8 mouse cellular contexts compared by ENCODE assay signal in genomic region chr6:89643798-89644270, GRCm38 (mm10). TPM values are rescaled to one million over a fixed set of nuclear protein-coding genes. Genes with fewer than 3 reads are reported as not detected.
A peak's percentile ranks its signal among the peaks of the same experiment; 100 is the strongest.
DNase-seq lines count a peak whose midpoint lies in the region; ATAC-seq and TF ChIP-seq lines count a peak whose summit lies in the region.

Gene Txnrd3 (plus strand): TSS chr6:89643988.

- H3K27me3 ChIP-seq in G1E (ENCODE audit: insufficient read depth, low read length): peaks cover 8% of the 10 kb centered on the region
- H3K27me3 ChIP-seq in forebrain, postnatal 0 days (ENCODE audit: insufficient read depth, low read length): no peaks in the 10 kb centered on the region
- no peaks in the 10 kb centered on the region for H3K27me3 ChIP-seq in lung, embryonic 15.5 days

- H3K27ac ChIP-seq in forebrain, postnatal 0 days (ENCODE audit: low read depth, low read length): peak within 1 kb of the TSS; percentile 94
- H3K27ac ChIP-seq in lung, embryonic 15.5 days: peak within 1 kb of the TSS; percentile 89

- TF ChIP-seq CTCF in G1E (IDR thresholded peaks at IDR 0.05; ENCODE audit: low read depth, low read length): no peak
- TF ChIP-seq CTCF in forebrain, postnatal 0 days (IDR thresholded peaks at IDR 0.05; ENCODE audit: low read depth): peak; percentile 48; the same call in 1 of the 2 replicates

- peak; percentile 67 for ATAC-seq in G1E (ENCODE audit: extremely low read depth, insufficient number of reproducible peaks, low FRiP score, poor library complexity, severe bottlenecking)
- ATAC-seq in forebrain, postnatal 0 days: peak; percentile 92
- peak; percentile 92 for ATAC-seq in lung, embryonic 15.5 days (ENCODE audit: borderline replicate concordance, extremely low read depth, low FRiP score, low TSS enrichment)

- H3K4me3 ChIP-seq in G1E (ENCODE audit: low read depth, low read length): peak within 1 kb of the TSS; percentile 73
- H3K4me3 ChIP-seq in forebrain, postnatal 0 days (ENCODE audit: low read depth, low read length): peak within 1 kb of the TSS; percentile 75
- H3K4me3 ChIP-seq in lung, embryonic 15.5 days: peak within 1 kb of the TSS; percentile 61

- DNase-seq in G1E (ENCODE audit: low spot score): peak; percentile 84
- DNase-seq in cerebellum, adult 18-20 months: peak; percentile 83 to 84
- DNase-seq in forebrain, postnatal 0 days: peak; percentile 86
- peak; percentile 96 for DNase-seq in heart, postnatal 4 days
- DNase-seq in layer of hippocampus, adult 8-10 months (ENCODE audit: low spot score in 2 of 2): peak; percentile 69 to 78
- peak; percentile 86 for DNase-seq in ovary, adult 18-20 months (ENCODE audit: low spot score)
- peak; percentile 88 for DNase-seq in thymus, postnatal 0 days (ENCODE audit: low spot score)

- H3K4me2 ChIP-seq in forebrain, postnatal 0 days (ENCODE audit: low read depth): peak within 1 kb of the TSS; percentile 83
- H3K4me2 ChIP-seq in lung, embryonic 15.5 days: peak within 1 kb of the TSS; percentile 95

- H3K4me1 ChIP-seq in G1E (ENCODE audit: insufficient read depth, low read depth, low read length): peaks cover 12% of the 10 kb centered on the region
- peaks cover 3% of the 10 kb centered on the region; the same call in 1 of the 2 replicates for H3K4me1 ChIP-seq in forebrain, postnatal 0 days (ENCODE audit: insufficient read depth)
- H3K4me1 ChIP-seq in lung, embryonic 15.5 days: peaks cover 10% of the 10 kb centered on the region

- WGBS in forebrain, postnatal 0 days: 0% methylated on average over 50 of the region's 51 CpGs
- under 1% methylated on average over 51 of the region's 51 CpGs for WGBS in lung, embryonic 15.5 days

- H3K9ac ChIP-seq in forebrain, postnatal 0 days: peak within 1 kb of the TSS; percentile 89
- H3K9ac ChIP-seq in lung, embryonic 15.5 days: peak within 1 kb of the TSS; percentile 42

- H3K36me3 ChIP-seq in G1E (replicated peaks): no peaks in the 10 kb centered on the region
- no peaks in the 10 kb centered on the region for H3K36me3 ChIP-seq in forebrain, postnatal 0 days (ENCODE audit: insufficient read depth)
- H3K36me3 ChIP-seq in lung, embryonic 15.5 days: no peaks in the 10 kb centered on the region

- no peaks in the 10 kb centered on the region for H3K9me3 ChIP-seq in G1E (replicated peaks)
- H3K9me3 ChIP-seq in forebrain, postnatal 0 days (ENCODE audit: low read length): no peaks in the 10 kb centered on the region
- H3K9me3 ChIP-seq in lung, embryonic 15.5 days: no peaks in the 10 kb centered on the region

RNA-seq across cellular contexts. Expression of gene Txnrd3, which starts in this region (rescaled TPM):
- total RNA-seq in G1E (2014; fragmentation: Nextera tagmentation) (2.3 and 3.9 TPM in 2 replicates), G1E (2017) (6.8 and 7.2 TPM in 2 replicates)
- 4.1 and 5.7 TPM in 2 replicates for polyA plus RNA-seq in G1E (2012)
- total RNA-seq in forebrain, postnatal 0 days (2014; rRNA removed): 21.2 and 24.2 TPM in 2 replicates
- polyA plus RNA-seq in forebrain, postnatal 0 days (2015; fragmentation: Nextera tagmentation; extraction: Ambion mirVana): 20.1 and 21.4 TPM in 2 replicates
- 10 to 100 TPM; 27.1 to 27.3 TPM for total RNA-seq in heart, postnatal 4 days (2021)
- total RNA-seq in layer of hippocampus, adult 8-10 months (2022): 1 to 10 TPM; 2.9 to 6.3 (median 4.1) TPM
- polyA plus RNA-seq in lung, embryonic 15.5 days (2015; fragmentation: Nextera tagmentation; extraction: Ambion mirVana): 11.2 and 11.6 TPM in 2 replicates
- polyA plus RNA-seq in thymus, postnatal 0 days (2015; fragmentation: Nextera tagmentation; extraction: Ambion mirVana): 21.1 and 23.5 TPM in 2 replicates

Comparison
In these comparisons a context has a peak if more than half of its experiments do, and no peak if none do; other contexts are left out.
1. Peak in every context shown above with its lines: DNase-seq, ATAC-seq, H3K4me3 ChIP-seq and H3K27ac ChIP-seq.